In genomic region chr3:108699786-108700185, GRCm38 (mm10) we compare ENCODE assay signal across 19 mouse cellular contexts. TPM values are rescaled to one million over a fixed set of nuclear protein-coding genes. Genes with fewer than 3 reads are reported as not detected.
"Had no signal": no experiment of that assay in that cellular context is flagged by ENCODE, and none has a peak within 500 bp of the region (broad histone marks: within the 10 kb centered on the region; RNA-seq: fewer than 3 reads in every experiment).

No protein-coding gene starts in this region.

- H3K9me3 ChIP-seq: neural tube, embryonic 13.5 days; neural tube, embryonic 15.5 days; stomach, embryonic 15.5 days had no signal

- H3K4me1 ChIP-seq: neural tube, embryonic 13.5 days; neural tube, embryonic 15.5 days; stomach, embryonic 15.5 days had no signal

- H3K9ac ChIP-seq: neural tube, embryonic 13.5 days; neural tube, embryonic 15.5 days; stomach, embryonic 15.5 days had no signal

- H3K27ac ChIP-seq: neural tube, embryonic 13.5 days; neural tube, embryonic 15.5 days; stomach, embryonic 15.5 days; stomach, postnatal 0 days had no signal

- H3K4me3 ChIP-seq: neural tube, embryonic 13.5 days; neural tube, embryonic 15.5 days; stomach, embryonic 15.5 days had no signal

- H3K4me2 ChIP-seq: neural tube, embryonic 13.5 days; neural tube, embryonic 15.5 days; stomach, embryonic 15.5 days had no signal

- DNase-seq: retina, postnatal 1 day; right cerebral cortex, adult 18-20 months; right cerebral cortex, postnatal 14 days; right cerebral cortex, postnatal 25 days; right cerebral cortex, postnatal 4 days; spleen, adult 18-20 months; thymus, adult 18-20 months; thymus, adult 2 months; thymus, postnatal 14 days; thymus, postnatal 25 days; thymus, postnatal 36 days; thymus, postnatal 4 days had no signal

- H3K27me3 ChIP-seq: neural tube, embryonic 13.5 days; neural tube, embryonic 15.5 days; stomach, embryonic 15.5 days had no signal

RNA-seq across cellular contexts. Expression of gene Aknad1, which starts 39.7 kb away (rescaled TPM):
- total RNA-seq: neutrophil, adult 5-6 weeks had no signal
- polyA plus RNA-seq: neural tube, embryonic 13.5 days; neural tube, embryonic 14.5 days; small intestine, adult 2 months had no signal
